Mouse (Mus musculus) hindbrain, postnatal 0 days (tissue): Measurements from ENCODE around the gene Cavin3. TPM values are rescaled to one million over a fixed set of nuclear protein-coding genes. Genes with fewer than 3 reads are reported as not detected.

ENCODE experiments used
- ATAC-seq: fragments of 200-750 bp; cut with Nextera tagmentation; 2 replicates; pipeline ENCODE4 v1.8.0; 2017; ENCODE audit warnings: mild to moderate bottlenecking, moderate TSS enrichment, moderate library complexity
- DNase-seq: peaks from one replicate; pipeline ENCODE4 v3.0.0-alpha.2; 2015; ENCODE audit warnings: low spot score
- H3K27ac ChIP-seq: fragments of 300-500 bp; sonication (generic); 2 replicates; pipeline ENCODE4 v1.5.1; 2014; ENCODE audit warnings: mild to moderate bottlenecking
- H3K27me3 ChIP-seq: fragments of 300-500 bp; sonication (generic); 2 replicates; pipeline ENCODE4 v1.6.1; 2014; ENCODE audit warnings: low read length, mixed read lengths; ENCODE audit not compliant: insufficient read depth
- H3K36me3 ChIP-seq: fragments of 300-500 bp; sonication (generic); 2 replicates; pipeline ENCODE4 v1.6.1; 2014; ENCODE audit warnings: low read length, mixed read lengths; ENCODE audit not compliant: insufficient read depth
- H3K4me1 ChIP-seq: fragments of 300-500 bp; sonication (generic); 2 replicates; pipeline ENCODE4 v1.6.1; 2014; ENCODE audit warnings: antibody characterized with exemption, low read length, mixed read lengths; ENCODE audit not compliant: insufficient read depth
- H3K4me2 ChIP-seq: fragments of 300-500 bp; sonication (generic); 2 replicates; pipeline ENCODE4 v1.6.1; 2014; ENCODE audit warnings: low read depth, mild to moderate bottlenecking, low read length, moderate library complexity, mixed read lengths
- H3K4me3 ChIP-seq: fragments of 300-500 bp; sonication (generic); 2 replicates; pipeline ENCODE4 v1.5.1; 2014; ENCODE audit warnings: low read length
- H3K9ac ChIP-seq: fragments of 300-500 bp; sonication (generic); replicated peaks from 2 replicates; pipeline ENCODE4 v1.6.1; 2014; ENCODE audit warnings: mild to moderate bottlenecking, low read length, moderate library complexity, mixed read lengths
- H3K9me3 ChIP-seq: fragments of 300-500 bp; sonication (generic); 2 replicates; pipeline ENCODE4 v1.6.1; 2016; ENCODE audit warnings: low read length, mixed read lengths
- CTCF ChIP-seq: IDR thresholded peaks from 2 replicates; pipeline ENCODE4 v1.5.1; 2016; ENCODE audit warnings: antibody characterized with exemption, control low read depth, low read depth
- WGBS: fragments of 180-500 bp; shearing (Covaris S2); extraction: QIAGEN DNeasy Blood & Tissue Kit; methylation state at CpG from one replicate; pipeline ENCODE4 v1.1.7; 2014; 5-methylcytosine and 5-hydroxymethylcytosine counted together
- polyA plus RNA-seq: library from polyadenylated mRNA; unstranded; fragments of >200 nt; fragmentation: Nextera tagmentation; extraction: Ambion mirVana; gene quantifications from 2 replicates; pipeline ENCODE4 v1.2.1, GENCODE M21; 2015
- total RNA-seq: library from RNA; depleted of rRNA; stranded (reverse); fragments of >200 nt; gene quantifications from 2 replicates; pipeline ENCODE4 v1.2.3, GENCODE M21; 2014; rRNA removed

Gene Cavin3
- 32.8 and 49.5 TPM in 2 replicates for total RNA-seq
- 47.3 and 52.7 TPM in 2 replicates for polyA plus RNA-seq

DNA sequence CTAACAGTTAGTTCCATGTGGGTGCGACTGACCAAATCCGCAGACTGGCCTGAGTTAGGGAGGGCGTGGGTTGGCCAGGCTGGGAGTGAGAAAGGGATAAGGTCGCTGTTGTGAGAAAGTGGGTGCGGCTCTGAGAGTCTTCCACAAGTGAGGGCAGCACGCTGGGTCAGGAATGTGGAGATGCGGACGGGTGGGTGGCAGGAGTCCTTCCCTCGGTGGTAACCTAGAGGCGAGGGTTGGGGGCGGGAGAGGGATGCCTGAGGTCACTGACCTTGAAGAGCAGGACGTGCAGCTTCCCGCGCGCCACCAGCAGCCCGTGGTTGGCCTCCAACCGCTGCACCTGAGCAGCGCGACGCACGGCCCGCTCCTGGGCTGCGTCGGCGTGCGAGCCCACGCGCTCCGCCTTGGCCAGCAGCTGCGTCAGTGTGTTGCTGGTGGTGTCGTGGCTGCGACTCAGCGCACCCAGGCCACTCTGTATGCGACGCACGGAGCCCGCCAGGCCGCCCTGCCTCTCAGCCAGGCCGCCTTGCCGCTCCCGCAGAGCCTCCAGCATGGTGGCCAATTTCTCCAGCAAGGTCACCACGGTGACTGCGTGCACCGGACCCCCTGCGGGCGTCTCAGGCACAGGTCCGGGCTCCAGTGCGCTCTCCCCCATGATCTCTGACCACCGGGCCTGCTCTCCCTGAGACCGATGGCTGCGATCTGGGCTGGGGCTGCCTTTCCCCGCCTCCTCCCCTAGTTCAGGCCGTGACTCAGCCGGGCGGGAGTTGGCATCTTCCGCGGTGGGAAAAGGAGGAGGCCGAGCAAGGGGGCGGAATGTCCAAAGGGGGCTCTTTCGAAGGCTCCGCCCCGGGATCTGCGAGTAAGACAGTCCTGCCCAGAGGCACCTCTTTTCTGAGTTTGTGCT, at the start of gene Cavin3:
Gene Cavin3 (minus strand): TSS at position 796 of the 907 bp plus-strand sequence.
- H3K27ac ChIP-seq, result peak within 1 kb of the TSS; percentile 92
- peak; percentile 84 for DNase-seq
- H3K4me1 ChIP-seq, result peaks cover 13% of the 10 kb centered on the region; the same call in 1 of the 2 replicates
- H3K9me3 ChIP-seq, result no peaks in the 10 kb centered on the region
- peak within 1 kb of the TSS; percentile 69 for H3K4me2 ChIP-seq
- no peak for TF ChIP-seq CTCF
- no peaks in the 10 kb centered on the region for H3K36me3 ChIP-seq
- peak within 1 kb of the TSS; percentile 75 for H3K9ac ChIP-seq
- H3K27me3 ChIP-seq, result no peaks in the 10 kb centered on the region
- peak within 1 kb of the TSS; percentile 48 for H3K4me3 ChIP-seq
- 2% methylated on average over 59 of the region's 63 CpGs for WGBS
- ATAC-seq, result peak; percentile 92

GRCm38 (mm10) chr7:105528094-105528493, 46.0 kb upstream of the Cavin3 start:
- no peak overlapping the region for H3K9ac ChIP-seq
- DNase-seq (no peak), ATAC-seq (peak; percentile 10; the same call in 1 of the 2 replicates)
- H3K36me3 ChIP-seq, result no peaks in the 10 kb centered on the region
- H3K9me3 ChIP-seq, result no peaks in the 10 kb centered on the region
- H3K4me3 ChIP-seq, result no peak overlapping the region
- no peaks in the 10 kb centered on the region for H3K27me3 ChIP-seq
- H3K4me1 ChIP-seq, result no peaks in the 10 kb centered on the region
- 78% methylated on average over 4 of the region's 4 CpGs for WGBS
- H3K27ac ChIP-seq, result no peak overlapping the region
- TF ChIP-seq CTCF, result no peak
- no peak overlapping the region for H3K4me2 ChIP-seq

- Histone ChIP-seq H3K4me1 (no peaks in the 10 kb centered on the region), H3K9ac (no peak overlapping the region), H3K27me3 (no peaks in the 10 kb centered on the region), H3K9me3 (no peaks in the 10 kb centered on the region), H3K4me2 (no peak overlapping the region), H3K27ac (no peak overlapping the region), H3K4me3 (no peak overlapping the region), H3K36me3 (no peaks in the 10 kb centered on the region)
- WGBS, result 57% methylated on average over 1 of the region's 1 CpGs
- peak; percentile 88 for TF ChIP-seq CTCF
- DNase-seq (peak; percentile 76), ATAC-seq (peak; percentile 88)
These were observed 45.3 kb upstream of the Cavin3 start for GRCm38 (mm10) chr7:105527306-105527937.

- Histone ChIP-seq H3K4me1 (no peaks in the 10 kb centered on the region), H3K9ac (no peak overlapping the region), H3K9me3 (no peaks in the 10 kb centered on the region), H3K36me3 (no peaks in the 10 kb centered on the region), H3K27me3 (no peaks in the 10 kb centered on the region), H3K4me2 (no peak overlapping the region), H3K4me3 (no peak overlapping the region), H3K27ac (no peak overlapping the region)
- no peak for TF ChIP-seq CTCF
- WGBS, result 83% methylated on average over 2 of the region's 2 CpGs
- DNase-seq (no peak), ATAC-seq (no peak)
These were observed 42.1 kb upstream of the Cavin3 start for GRCm38 (mm10) chr7:105524222-105524621.

DNA sequence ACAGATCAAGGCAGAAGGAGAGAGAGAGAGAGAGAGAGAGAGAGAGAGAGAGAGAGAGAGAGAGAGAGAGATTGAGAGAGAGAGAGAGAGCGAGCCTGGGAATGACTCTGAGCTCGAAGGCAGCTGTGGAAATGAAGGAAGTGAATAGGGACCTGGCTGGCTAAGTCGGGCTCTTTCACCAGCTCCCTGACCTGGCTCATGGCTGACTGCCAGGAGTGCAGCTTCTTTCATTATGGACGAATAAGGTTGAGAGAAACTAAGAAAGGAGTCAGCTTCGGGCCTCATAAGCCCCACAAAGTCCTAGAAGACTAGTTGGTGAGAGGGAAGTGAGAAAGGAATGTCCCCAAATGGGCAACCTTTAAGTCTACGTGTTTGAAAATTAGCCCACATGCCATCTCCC, 38.1 kb upstream of the Cavin3 start:
- Histone ChIP-seq H3K9me3 (no peaks in the 10 kb centered on the region), H3K4me2 (no peak overlapping the region), H3K9ac (no peak overlapping the region), H3K36me3 (no peaks in the 10 kb centered on the region), H3K27me3 (no peaks in the 10 kb centered on the region), H3K4me1 (no peaks in the 10 kb centered on the region), H3K4me3 (no peak overlapping the region), H3K27ac (no peak overlapping the region)
- ATAC-seq (no peak), DNase-seq (peak; percentile 23)
- whole genome bisulfite sequencing, result 29% methylated on average over 6 of the region's 6 CpGs
- no peak for TF ChIP-seq CTCF

- no peak overlapping the region for H3K27ac ChIP-seq
- H3K9ac ChIP-seq, result no peak overlapping the region
- no peak for ATAC-seq
- no peak overlapping the region for H3K4me2 ChIP-seq
- no peak for TF ChIP-seq CTCF
- H3K27me3 ChIP-seq, result no peaks in the 10 kb centered on the region
- no peak overlapping the region for H3K4me3 ChIP-seq
- no peak for DNase-seq
- WGBS, result 81% methylated on average over 2 of the region's 2 CpGs
- H3K9me3 ChIP-seq, result no peaks in the 10 kb centered on the region
- no peaks in the 10 kb centered on the region for H3K36me3 ChIP-seq
- H3K4me1 ChIP-seq, result no peaks in the 10 kb centered on the region
These were observed 37.7 kb upstream of the Cavin3 start for GRCm38 (mm10) chr7:105519771-105520170.

DNA sequence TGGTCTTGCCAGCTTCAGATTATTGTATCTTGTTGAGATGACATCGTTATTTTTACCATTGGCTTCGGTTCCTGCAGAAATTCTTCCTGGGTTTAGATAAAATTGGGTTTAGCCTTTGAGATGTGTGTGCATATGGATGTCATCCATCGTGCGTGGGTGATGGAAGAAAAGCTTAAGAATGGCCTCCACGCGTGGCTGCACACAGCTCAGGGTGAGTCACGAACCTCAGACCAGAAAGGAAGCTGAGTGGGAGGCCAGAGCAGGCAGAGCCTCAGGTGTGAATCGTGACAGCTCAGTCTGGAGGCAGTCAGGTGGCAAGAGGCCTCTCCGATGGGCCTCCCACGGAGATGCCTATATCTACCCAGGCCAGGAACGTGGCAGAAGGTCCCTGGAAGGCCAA, 37.2 kb upstream of the Cavin3 start:
- no peak for DNase-seq

More for the DNA sequence above, 37.2 kb upstream of the Cavin3 start:
- H3K9me3 ChIP-seq, result no peaks in the 10 kb centered on the region
- TF ChIP-seq CTCF, result no peak
- H3K27me3 ChIP-seq, result no peaks in the 10 kb centered on the region
- H3K4me2 ChIP-seq, result no peak overlapping the region
- WGBS, result 65% methylated on average over 11 of the region's 11 CpGs
- no peak overlapping the region for H3K4me3 ChIP-seq
- no peaks in the 10 kb centered on the region for H3K36me3 ChIP-seq
- no peaks in the 10 kb centered on the region for H3K4me1 ChIP-seq
- no peak overlapping the region for H3K27ac ChIP-seq
- ATAC-seq, result no peak
- H3K9ac ChIP-seq, result no peak overlapping the region
